Mouse (Mus musculus): ENCODE measurements around the gene Gm17304. TPM values are rescaled to one million over a fixed set of nuclear protein-coding genes. Genes with fewer than 3 reads are reported as not detected.

The Gm17304 gene
- not detected in 4 replicates for total RNA-seq (2023; ENCODE audit: inconsistent age)

DNA sequence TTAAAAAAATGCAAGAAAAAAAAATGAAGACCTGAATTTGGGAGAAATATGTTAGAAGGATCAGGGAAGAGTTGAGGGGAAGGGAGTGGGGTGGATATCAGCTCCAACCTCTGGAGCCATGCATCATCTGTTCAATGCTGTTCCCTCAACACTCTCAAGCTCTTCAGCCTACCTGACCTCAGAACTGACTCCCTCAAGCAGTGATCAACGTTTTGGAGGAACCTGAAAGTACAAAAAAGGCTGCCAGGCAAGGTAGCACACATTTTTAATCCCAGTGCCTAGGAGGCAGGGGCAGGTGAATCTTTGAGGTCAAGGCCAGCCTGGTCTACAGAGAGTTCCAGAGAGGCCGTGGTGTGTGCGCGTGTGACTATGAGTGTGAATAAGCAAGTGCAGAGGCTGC lies at the start of gene Gm17304:
Gene Gm17304 (plus strand): TSS at position 301 of the 400 bp plus-strand sequence.

Other genes starting within 250 kb of the Gm17304 start
- gene Barhl2, start 150.9 kb upstream of the Gm17304 start, total RNA-seq (2023; ENCODE audit: inconsistent age): not detected in 4 replicates
- gene Zfp644, start 88.2 kb downstream of the Gm17304 start, total RNA-seq (2023; ENCODE audit: inconsistent age): 140 to 156 TPM (median 144 TPM) in 4 replicates

All from B cell, adult (primary cell).